Mouse (Mus musculus): ENCODE data around the gene Snx29.
A peak's percentile ranks its signal among the peaks of the same experiment; 100 is the strongest.
"Not testable (repeated sequence)": the region's sequence is repeated elsewhere in the genome, so short reads cannot be mapped to it uniquely, and the experiment has no call there.

Gene Snx29

DNA sequence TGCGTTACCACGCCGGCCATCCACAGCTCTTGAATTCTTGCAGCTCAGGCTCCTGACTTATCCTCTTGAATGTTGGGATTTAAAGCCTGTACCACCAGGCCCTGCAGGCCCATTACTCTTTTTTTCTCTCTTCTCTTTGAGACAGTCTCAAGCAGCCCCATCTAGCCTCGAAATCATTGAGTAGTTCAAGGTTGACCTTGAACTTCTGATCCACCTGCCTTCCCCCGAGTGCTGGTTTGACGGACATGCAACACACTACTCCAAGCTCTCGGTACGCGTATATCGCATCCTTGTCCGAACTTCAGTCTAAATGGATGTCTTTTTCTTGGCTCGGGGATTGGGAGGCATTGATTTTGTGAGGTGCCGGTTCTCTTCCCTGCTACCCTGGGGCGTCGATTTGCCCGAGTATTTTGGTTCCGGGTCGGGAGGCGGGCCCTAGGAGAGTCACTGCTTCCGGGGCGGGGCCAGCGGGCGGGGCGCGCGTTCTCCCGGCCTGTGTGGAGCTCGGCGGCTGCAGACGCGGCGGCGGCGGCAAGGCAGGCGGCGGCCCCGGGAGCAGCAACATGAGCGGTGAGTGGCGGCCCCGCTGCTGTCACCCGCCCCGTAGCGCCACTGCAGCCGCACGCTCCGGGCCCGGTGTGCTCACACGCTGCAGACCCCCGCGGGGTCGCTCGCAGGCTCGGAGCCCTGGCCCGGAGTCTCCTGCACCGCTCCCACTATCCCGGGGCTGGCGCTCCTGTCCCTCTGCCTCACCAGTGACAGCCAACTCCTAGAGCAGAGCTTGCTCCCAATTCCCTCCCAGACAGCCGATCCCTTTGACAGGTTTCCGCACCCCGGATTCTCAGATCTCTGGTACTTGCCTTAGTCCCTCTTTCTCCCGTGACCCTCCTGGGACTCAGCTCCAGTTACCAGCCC lies at the start of gene Snx29:
TSS of gene Snx29 (plus strand) at position 500 of the 915 bp plus-strand sequence.
- Histone ChIP-seq H3K9me3 (ENCODE audit: low read length) (no peaks in the 10 kb centered on the region), H3K4me1 (replicated peaks; ENCODE audit: low read depth, low read length) (peaks cover 31% of the 10 kb centered on the region), H3K27me3 (ENCODE audit: insufficient read depth, low read length) (no peaks in the 10 kb centered on the region), H3K36me3 (ENCODE audit: insufficient read depth, low read length) (peaks cover 11% of the 10 kb centered on the region), H3K4me3 (replicated peaks; ENCODE audit: low read length) (peak within 1 kb of the TSS; percentile 94)
- TF ChIP-seq NANOG (IDR thresholded peaks at IDR 0.05; ENCODE audit: borderline replicate concordance, low read length) (no peak), CTCF (conservative IDR thresholded peaks at IDR 0.05; ENCODE audit: low read length) (no peak), POU5F1 (IDR thresholded peaks at IDR 0.05; ENCODE audit: borderline replicate concordance, low read length) (no peak)

GRCm38 (mm10) chr16:11276888-11277287 lies 45.8 kb upstream of the Snx29 start:
- Histone ChIP-seq H3K4me3 (replicated peaks; ENCODE audit: low read length) (no peak overlapping the region), H3K36me3 (ENCODE audit: insufficient read depth, low read length) (no peaks in the 10 kb centered on the region), H3K27me3 (ENCODE audit: insufficient read depth, low read length) (no peaks in the 10 kb centered on the region), H3K4me1 (replicated peaks; ENCODE audit: low read depth, low read length) (peaks cover 62% of the 10 kb centered on the region), H3K9me3 (ENCODE audit: low read length) (no peaks in the 10 kb centered on the region)
- TF ChIP-seq CTCF (conservative IDR thresholded peaks at IDR 0.05; ENCODE audit: low read length), result no peak
- no peak for TF ChIP-seq POU5F1 (IDR thresholded peaks at IDR 0.05; ENCODE audit: borderline replicate concordance, low read length)
- TF ChIP-seq NANOG (IDR thresholded peaks at IDR 0.05; ENCODE audit: borderline replicate concordance, low read length), result no peak

- Histone ChIP-seq H3K4me3 (replicated peaks; ENCODE audit: low read length) (no peak overlapping the region), H3K9me3 (ENCODE audit: low read length) (no peaks in the 10 kb centered on the region), H3K27me3 (ENCODE audit: insufficient read depth, low read length) (no peaks in the 10 kb centered on the region), H3K36me3 (ENCODE audit: insufficient read depth, low read length) (no peaks in the 10 kb centered on the region), H3K4me1 (replicated peaks; ENCODE audit: low read depth, low read length) (peaks cover 53% of the 10 kb centered on the region)
- TF ChIP-seq NANOG (IDR thresholded peaks at IDR 0.05; ENCODE audit: borderline replicate concordance, low read length) (no peak), CTCF (conservative IDR thresholded peaks at IDR 0.05; ENCODE audit: low read length) (no peak), POU5F1 (IDR thresholded peaks at IDR 0.05; ENCODE audit: borderline replicate concordance, low read length) (no peak)
These were observed 43.9 kb upstream of the Snx29 start for GRCm38 (mm10) chr16:11278778-11279177.

GRCm38 (mm10) chr16:11282655-11283232 lies 40.0 kb upstream of the Snx29 start:
- no peaks in the 10 kb centered on the region for H3K27me3 ChIP-seq (ENCODE audit: insufficient read depth, low read length)
- H3K36me3 ChIP-seq (ENCODE audit: insufficient read depth, low read length), result no peaks in the 10 kb centered on the region
- peaks cover 17% of the 10 kb centered on the region for H3K4me1 ChIP-seq (replicated peaks; ENCODE audit: low read depth, low read length)
- no peak overlapping the region for H3K4me3 ChIP-seq (replicated peaks; ENCODE audit: low read length)
- no peaks in the 10 kb centered on the region for H3K9me3 ChIP-seq (ENCODE audit: low read length)
- TF ChIP-seq NANOG (IDR thresholded peaks at IDR 0.05; ENCODE audit: borderline replicate concordance, low read length) (no peak), POU5F1 (IDR thresholded peaks at IDR 0.05; ENCODE audit: borderline replicate concordance, low read length) (no peak), CTCF (conservative IDR thresholded peaks at IDR 0.05; ENCODE audit: low read length) (no peak)

DNA sequence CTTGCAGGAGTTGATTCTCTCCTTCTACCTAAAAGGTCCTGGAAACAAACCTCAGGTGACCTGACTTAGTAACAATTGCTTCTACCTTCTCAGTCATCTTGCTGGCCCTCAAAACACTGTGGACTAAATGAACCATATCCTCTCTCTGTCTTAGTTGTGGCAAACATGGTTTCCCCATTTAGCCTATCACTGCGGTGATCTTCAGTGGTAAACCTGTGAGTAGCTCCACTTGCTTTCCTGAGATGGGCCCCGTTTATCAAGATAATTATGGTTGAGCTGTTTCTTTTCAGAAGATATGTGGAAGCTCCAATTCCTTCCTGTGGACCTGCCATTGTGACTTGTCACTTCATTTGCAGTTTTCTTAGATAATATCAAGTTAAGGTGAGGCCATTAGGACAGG lies 37.8 kb upstream of the Snx29 start:
- no peaks in the 10 kb centered on the region for H3K27me3 ChIP-seq (ENCODE audit: insufficient read depth, low read length)
- H3K36me3 ChIP-seq (ENCODE audit: insufficient read depth, low read length), result peaks cover 2% of the 10 kb centered on the region; the same call in 1 of the 2 replicates
- H3K9me3 ChIP-seq (ENCODE audit: low read length), result peaks cover 16% of the 10 kb centered on the region
- no peak overlapping the region for H3K4me3 ChIP-seq (replicated peaks; ENCODE audit: low read length)
- TF ChIP-seq NANOG (IDR thresholded peaks at IDR 0.05; ENCODE audit: borderline replicate concordance, low read length), result no peak
- H3K4me1 ChIP-seq (replicated peaks; ENCODE audit: low read depth, low read length), result peaks cover 7% of the 10 kb centered on the region

DNA sequence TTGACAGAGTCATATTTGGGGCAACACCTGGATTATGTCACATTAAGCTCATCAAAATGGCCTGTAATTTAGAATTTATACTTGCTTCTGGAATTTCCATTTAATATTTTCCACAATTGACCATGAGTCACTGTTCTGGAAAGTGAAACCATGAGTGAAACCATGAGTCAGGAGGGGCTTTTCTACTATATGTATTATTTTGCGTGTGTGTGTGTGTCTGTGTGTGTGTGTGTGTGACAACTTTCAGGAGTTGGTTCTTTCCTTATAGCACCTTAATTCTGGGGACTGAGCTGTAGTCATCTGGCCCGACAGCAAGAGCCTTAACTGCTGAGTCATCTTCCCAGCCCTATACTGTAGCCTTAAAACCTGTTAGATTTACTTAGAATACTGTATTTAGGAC lies 36.8 kb upstream of the Snx29 start:
- H3K4me1 ChIP-seq (replicated peaks; ENCODE audit: low read depth, low read length), result peaks cover 7% of the 10 kb centered on the region
- no peak overlapping the region for H3K4me3 ChIP-seq (replicated peaks; ENCODE audit: low read length)
- H3K9me3 ChIP-seq (ENCODE audit: low read length), result peaks cover 26% of the 10 kb centered on the region
- TF ChIP-seq NANOG (IDR thresholded peaks at IDR 0.05; ENCODE audit: borderline replicate concordance, low read length) (no peak), POU5F1 (IDR thresholded peaks at IDR 0.05; ENCODE audit: borderline replicate concordance, low read length) (no peak), CTCF (conservative IDR thresholded peaks at IDR 0.05; ENCODE audit: low read length) (no peak)
- H3K36me3 ChIP-seq (ENCODE audit: insufficient read depth, low read length), result peaks cover 7% of the 10 kb centered on the region; the same call in 1 of the 2 replicates
- H3K27me3 ChIP-seq (ENCODE audit: insufficient read depth, low read length), result no peaks in the 10 kb centered on the region

GRCm38 (mm10) chr16:11288873-11289272 lies 33.8 kb upstream of the Snx29 start:
- not testable (repeated sequence) for H3K4me3 ChIP-seq (replicated peaks; ENCODE audit: low read length); H3K27me3 ChIP-seq (ENCODE audit: insufficient read depth, low read length); H3K4me1 ChIP-seq (replicated peaks; ENCODE audit: low read depth, low read length)
- Histone ChIP-seq H3K9me3 (ENCODE audit: low read length) (peaks cover 51% of the 10 kb centered on the region), H3K36me3 (ENCODE audit: insufficient read depth, low read length) (peaks cover 13% of the 10 kb centered on the region)

GRCm38 (mm10) chr16:11295583-11295982 lies 27.1 kb upstream of the Snx29 start:
- TF ChIP-seq NANOG (IDR thresholded peaks at IDR 0.05; ENCODE audit: borderline replicate concordance, low read length) (peak; percentile 93), POU5F1 (IDR thresholded peaks at IDR 0.05; ENCODE audit: borderline replicate concordance, low read length) (peak; percentile 55; the same call in 1 of the 2 replicates)
- Histone ChIP-seq H3K4me3 (replicated peaks; ENCODE audit: low read length) (peak overlapping the region; percentile 43), H3K9me3 (ENCODE audit: low read length) (peaks cover 35% of the 10 kb centered on the region), H3K4me1 (replicated peaks; ENCODE audit: low read depth, low read length) (peaks cover 35% of the 10 kb centered on the region)
- not testable (repeated sequence) for H3K27me3 ChIP-seq (ENCODE audit: insufficient read depth, low read length); H3K36me3 ChIP-seq (ENCODE audit: insufficient read depth, low read length)

All from E14TG2a.4 (cell line).